Mouse (Mus musculus) limb, embryonic 13.5 days (tissue): Measurements from ENCODE around the gene Bri3bp. TPM values are rescaled to one million over a fixed set of nuclear protein-coding genes. Genes with fewer than 3 reads are reported as not detected.
A peak's percentile ranks its signal among the peaks of the same experiment; 100 is the strongest.

Experiments
- ATAC-seq: fragments of 200-750 bp; cut with Nextera tagmentation; 2 replicates; pipeline ENCODE4 v1.8.0; 2017; ENCODE audit warnings: low read depth, moderate number of reproducible peaks, moderate TSS enrichment; ENCODE audit not compliant: low FRiP score
- H3K27ac ChIP-seq: fragments of 300-500 bp; sonication (generic); 2 replicates; pipeline ENCODE4 v1.5.1; 2015; ENCODE audit warnings: inconsistent platforms, mild to moderate bottlenecking, moderate library complexity
- H3K27me3 ChIP-seq: fragments of 300-500 bp; sonication (generic); 2 replicates; pipeline ENCODE4 v1.6.1; 2015; ENCODE audit warnings: mild to moderate bottlenecking, inconsistent platforms
- H3K36me3 ChIP-seq: fragments of 300-500 bp; sonication (generic); 2 replicates; pipeline ENCODE4 v1.6.1; 2015; ENCODE audit warnings: inconsistent platforms, mild to moderate bottlenecking, moderate library complexity
- H3K4me1 ChIP-seq: fragments of 300-500 bp; sonication (generic); 2 replicates; pipeline ENCODE4 v1.6.1; 2015; ENCODE audit warnings: inconsistent platforms
- H3K4me2 ChIP-seq: fragments of 300-500 bp; sonication (generic); replicated peaks from 2 replicates; pipeline ENCODE4 v1.6.1; 2015; ENCODE audit warnings: inconsistent platforms, mild to moderate bottlenecking, moderate library complexity
- H3K4me3 ChIP-seq: fragments of 300-500 bp; sonication (generic); 2 replicates; pipeline ENCODE4 v1.5.1; 2015; ENCODE audit warnings: moderate library complexity, mild to moderate bottlenecking, inconsistent platforms
- H3K9ac ChIP-seq: fragments of 300-500 bp; sonication (generic); 2 replicates; pipeline ENCODE4 v1.6.1; 2015; ENCODE audit warnings: mild to moderate bottlenecking, inconsistent platforms
- H3K9me3 ChIP-seq: fragments of 300-500 bp; sonication (generic); 2 replicates; pipeline ENCODE4 v1.6.1; 2016; ENCODE audit warnings: inconsistent platforms
- WGBS: fragments of 180-500 bp; shearing (Covaris S2); methylation state at CpG from one replicate; pipeline ENCODE4 v1.1.7; 2015; 5-methylcytosine and 5-hydroxymethylcytosine counted together
- polyA plus RNA-seq: library from polyadenylated mRNA; unstranded; fragments of >200 nt; fragmentation: Nextera tagmentation; extraction: Ambion mirVana; gene quantifications from 2 replicates; pipeline ENCODE4 v1.2.1, GENCODE M21; 2015

The Bri3bp gene
- polyA plus RNA-seq, 1 experiment from 2014 or later = 38.1 TPM

DNA sequence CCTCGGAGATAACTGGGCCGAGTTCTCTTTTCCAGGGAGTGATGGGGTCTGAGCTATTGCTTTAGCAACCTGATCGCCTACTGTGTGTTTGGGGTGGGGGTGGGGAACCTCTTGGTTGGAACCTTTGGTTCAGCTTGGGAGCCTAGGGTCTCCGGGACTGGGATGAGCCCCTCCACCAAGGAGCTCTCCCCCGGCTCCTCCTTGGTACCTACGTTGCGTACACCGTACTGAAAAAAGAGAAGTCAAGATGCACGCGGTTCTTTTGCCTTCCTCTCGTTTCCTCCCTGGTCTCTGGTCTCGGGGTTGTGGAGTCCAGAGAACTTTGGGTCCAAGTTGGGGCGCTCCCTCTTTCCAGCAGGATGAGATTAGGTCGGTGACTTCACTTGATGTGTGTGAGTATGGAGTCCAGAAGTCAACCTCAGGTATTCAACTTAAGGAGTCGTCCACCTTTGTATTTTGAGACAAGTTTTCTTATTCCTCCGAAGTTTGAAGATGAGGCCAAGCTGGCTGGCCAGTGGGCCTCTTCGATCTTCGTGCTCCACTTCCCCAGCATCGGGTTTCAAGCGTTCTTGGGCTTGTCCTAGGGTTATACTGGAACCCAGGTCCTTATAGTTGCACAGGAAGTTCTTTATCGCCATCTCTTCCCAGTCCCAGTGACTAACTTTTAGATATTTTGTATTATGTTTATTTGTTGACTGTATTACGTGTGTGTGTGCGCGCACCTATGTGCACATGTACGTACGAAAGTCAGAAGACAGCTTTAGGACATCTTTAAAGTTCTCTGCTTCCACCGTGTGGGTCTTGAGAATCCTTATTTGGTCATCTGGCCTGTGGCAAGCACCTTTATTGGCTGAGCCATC lies 998 bp downstream of the Bri3bp start:
- WGBS = 21% methylated on average over 27 of the region's 27 CpGs
- no peaks in the 10 kb centered on the region for H3K9me3 ChIP-seq
- ATAC-seq = peak; percentile 16; the same call in 1 of the 2 replicates
- peaks cover 4% of the 10 kb centered on the region for H3K36me3 ChIP-seq
- H3K4me3 ChIP-seq = peak overlapping the region; percentile 92
- peak overlapping the region; percentile 77 for H3K27ac ChIP-seq
- H3K4me2 ChIP-seq = peak overlapping the region; percentile 86
- peak overlapping the region; percentile 86 for H3K9ac ChIP-seq
- H3K27me3 ChIP-seq = no peaks in the 10 kb centered on the region
- peaks cover 16% of the 10 kb centered on the region for H3K4me1 ChIP-seq

DNA sequence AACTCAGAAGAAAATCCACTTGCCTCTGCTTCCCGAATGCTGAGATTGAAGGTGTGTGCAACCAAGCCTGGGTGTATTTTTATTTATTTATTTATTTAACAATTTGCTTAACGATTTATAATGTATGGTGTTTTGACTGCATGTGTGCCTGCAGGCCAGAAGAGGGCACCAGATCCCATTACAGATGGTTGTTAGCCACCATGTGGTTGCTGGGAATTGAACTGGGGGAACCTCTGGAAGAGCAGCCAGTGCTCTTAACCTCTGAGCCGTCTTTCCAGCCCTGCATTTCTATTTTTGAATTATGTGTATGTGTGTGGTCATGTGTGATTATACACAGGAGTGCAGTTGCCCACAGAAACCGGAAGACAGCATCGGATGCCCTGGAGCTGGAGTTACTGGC lies 2.0 kb downstream of the Bri3bp start:
- Histone ChIP-seq H3K4me3 (no peak overlapping the region), H3K27ac (no peak overlapping the region), H3K9ac (no peak overlapping the region), H3K9me3 (no peaks in the 10 kb centered on the region), H3K27me3 (no peaks in the 10 kb centered on the region), H3K36me3 (peaks cover 4% of the 10 kb centered on the region), H3K4me1 (peaks cover 16% of the 10 kb centered on the region), H3K4me2 (no peak overlapping the region)
- no peak for ATAC-seq
- 89% methylated on average over 5 of the region's 5 CpGs for WGBS

DNA sequence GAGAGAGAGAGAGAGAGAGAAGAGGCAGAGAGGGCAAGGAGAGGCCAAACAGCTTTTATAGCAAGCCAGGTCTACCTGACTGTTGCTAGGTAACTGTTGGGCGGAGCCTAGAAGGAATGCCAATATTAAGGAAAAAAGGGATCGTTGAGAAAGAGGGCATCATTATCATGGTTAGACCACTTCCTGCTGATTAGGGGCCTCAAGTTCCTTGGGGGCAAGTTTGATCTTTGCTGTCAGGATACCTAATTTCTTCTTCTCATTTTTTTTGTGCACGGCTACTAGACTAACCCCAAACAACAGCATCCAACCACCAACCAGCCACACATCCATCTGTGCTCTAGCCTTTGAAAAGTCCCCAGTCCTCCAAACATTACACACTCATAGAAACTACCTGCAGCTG lies 2.5 kb downstream of the Bri3bp start:
- no peak overlapping the region for H3K4me2 ChIP-seq
- WGBS = 89% methylated on average over 3 of the region's 3 CpGs
- H3K9me3 ChIP-seq = no peaks in the 10 kb centered on the region
- no peak overlapping the region for H3K27ac ChIP-seq
- no peak overlapping the region for H3K4me3 ChIP-seq
- peaks cover 16% of the 10 kb centered on the region for H3K4me1 ChIP-seq
- H3K27me3 ChIP-seq = no peaks in the 10 kb centered on the region
- no peak for ATAC-seq
- H3K36me3 ChIP-seq = peaks cover 4% of the 10 kb centered on the region
- H3K9ac ChIP-seq = no peak overlapping the region

DNA sequence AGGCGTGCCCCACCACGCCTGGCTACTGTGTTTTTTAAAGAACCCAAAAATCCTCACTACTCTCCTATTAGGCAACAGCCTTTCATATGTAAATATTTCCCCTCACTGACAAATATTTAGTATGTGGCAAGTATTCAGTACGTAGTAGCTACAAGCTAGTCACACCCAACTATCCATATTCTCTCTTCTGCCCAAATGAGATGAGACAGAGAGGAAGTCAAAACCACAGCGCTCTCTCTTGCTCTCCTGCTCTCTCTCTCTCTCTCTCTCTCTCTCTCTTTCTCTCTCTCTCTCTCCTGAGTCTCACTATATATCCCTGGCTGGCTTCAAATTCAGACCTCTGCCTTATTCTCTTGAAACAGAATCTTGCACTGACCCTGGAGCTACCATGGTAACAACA lies 3.2 kb downstream of the Bri3bp start:
- Histone ChIP-seq H3K36me3 (peaks cover 4% of the 10 kb centered on the region), H3K27me3 (no peaks in the 10 kb centered on the region), H3K9me3 (no peaks in the 10 kb centered on the region), H3K4me2 (no peak overlapping the region), H3K4me3 (no peak overlapping the region), H3K4me1 (peaks cover 16% of the 10 kb centered on the region), H3K27ac (no peak overlapping the region), H3K9ac (no peak overlapping the region)
- ATAC-seq = no peak
- WGBS = 93% methylated on average over 4 of the region's 4 CpGs

DNA sequence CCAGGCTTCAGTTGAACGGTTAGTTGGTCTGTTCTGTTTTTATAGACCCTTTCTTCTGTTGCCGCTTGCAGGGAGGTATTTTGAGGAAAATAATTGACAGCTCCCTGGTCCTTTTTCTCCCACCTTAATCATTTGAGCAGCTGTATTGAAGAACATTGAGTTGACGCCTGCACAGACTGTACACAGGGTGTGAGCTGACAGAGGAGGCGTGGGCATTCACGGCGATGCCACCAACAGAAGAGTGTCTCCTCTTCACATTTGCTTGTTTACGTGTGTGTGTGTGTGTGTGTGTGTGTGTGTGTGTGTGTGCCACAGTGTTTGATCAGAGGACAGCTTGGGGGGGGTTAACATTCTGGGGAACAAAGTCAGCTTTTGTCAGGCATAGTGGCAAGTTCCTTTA lies 5.0 kb downstream of the Bri3bp start:
- H3K27me3 ChIP-seq = no peaks in the 10 kb centered on the region
- H3K27ac ChIP-seq = no peak overlapping the region
- no peak overlapping the region; the same call in 1 of the 2 replicates for H3K9ac ChIP-seq
- H3K9me3 ChIP-seq = no peaks in the 10 kb centered on the region
- H3K4me1 ChIP-seq = peaks cover 16% of the 10 kb centered on the region
- H3K4me3 ChIP-seq = no peak overlapping the region
- WGBS = 70% methylated on average over 7 of the region's 7 CpGs
- ATAC-seq = no peak
- H3K36me3 ChIP-seq = peaks cover 4% of the 10 kb centered on the region
- H3K4me2 ChIP-seq = no peak overlapping the region

DNA sequence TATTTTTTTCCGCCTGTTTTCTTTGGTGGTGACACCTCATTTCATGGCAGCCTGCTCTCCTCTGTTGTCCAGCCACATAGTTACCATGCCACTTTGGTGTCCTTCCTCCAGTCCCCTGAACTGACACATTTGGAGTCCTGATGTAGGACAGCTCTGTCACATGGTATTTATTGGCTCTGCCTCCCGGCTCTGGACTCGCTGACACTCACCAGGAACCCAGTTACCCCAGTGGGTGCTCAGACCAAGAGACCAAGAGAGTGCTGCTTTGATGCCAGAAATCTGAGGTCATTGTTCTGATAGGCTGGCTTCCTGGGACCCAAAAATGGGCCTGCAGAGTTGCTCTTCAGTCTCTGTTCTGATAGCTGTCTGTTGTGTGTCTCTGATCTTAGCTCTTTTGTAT lies 6.7 kb downstream of the Bri3bp start:
- Histone ChIP-seq H3K27ac (no peak overlapping the region), H3K4me2 (no peak overlapping the region), H3K9me3 (no peaks in the 10 kb centered on the region), H3K4me3 (no peak overlapping the region), H3K4me1 (peaks cover 7% of the 10 kb centered on the region), H3K9ac (no peak overlapping the region), H3K27me3 (no peaks in the 10 kb centered on the region), H3K36me3 (peaks cover 20% of the 10 kb centered on the region)
- 60% methylated on average over 3 of the region's 3 CpGs for WGBS
- no peak for ATAC-seq

DNA sequence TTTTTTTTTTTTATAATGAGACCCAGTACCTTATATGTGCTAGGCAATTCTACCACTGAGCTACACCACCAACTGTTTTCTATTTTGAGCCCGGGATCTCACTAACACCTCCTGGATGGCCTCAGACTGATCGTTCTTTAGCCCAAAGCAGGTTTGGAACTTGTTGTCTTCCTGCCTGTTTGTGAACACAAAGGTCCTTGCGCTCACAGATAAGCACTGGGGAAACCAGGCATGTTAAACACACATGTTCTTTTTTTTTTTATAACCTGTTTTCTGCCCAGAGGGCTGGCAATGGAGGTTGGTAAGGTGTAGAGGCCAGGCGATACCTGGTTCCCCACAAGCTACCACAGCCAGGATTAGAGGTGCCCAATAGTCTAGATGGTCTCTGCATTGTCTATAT lies 7.3 kb downstream of the Bri3bp start:
- Histone ChIP-seq H3K4me1 (0 out of 2 replicates have a peak, but pooled peaks cover 6% of the 10 kb centered on the region), H3K27me3 (no peaks in the 10 kb centered on the region), H3K4me3 (no peak overlapping the region), H3K36me3 (peaks cover 22% of the 10 kb centered on the region), H3K4me2 (no peak overlapping the region), H3K9me3 (no peaks in the 10 kb centered on the region), H3K9ac (no peak overlapping the region), H3K27ac (no peak overlapping the region)
- WGBS = 91% methylated on average over 4 of the region's 4 CpGs
- no peak for ATAC-seq

DNA sequence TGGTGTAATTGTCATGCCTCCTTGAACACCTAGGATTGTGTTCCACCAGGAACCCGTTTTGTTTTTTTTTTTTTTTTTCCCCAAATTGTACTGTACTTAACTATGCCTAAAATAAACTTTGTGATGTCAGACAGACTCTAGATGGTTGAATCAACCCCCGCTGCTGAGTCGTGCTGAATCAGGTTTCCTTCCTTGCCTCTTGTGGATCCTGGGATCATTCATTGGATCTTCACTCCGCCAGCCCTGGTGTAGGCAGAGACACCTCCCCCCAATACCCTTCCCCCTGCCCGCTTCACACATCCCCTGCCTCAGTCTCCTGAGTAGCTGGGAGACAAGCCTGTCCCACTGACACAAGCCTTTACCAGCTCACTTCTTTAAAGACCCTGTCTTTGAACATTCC lies 7.9 kb downstream of the Bri3bp start:
- 0 out of 2 replicates have a peak, but pooled peaks cover 6% of the 10 kb centered on the region for H3K4me1 ChIP-seq
- H3K9me3 ChIP-seq = no peaks in the 10 kb centered on the region
- no peak overlapping the region for H3K4me3 ChIP-seq
- WGBS = 85% methylated on average over 5 of the region's 5 CpGs
- no peaks in the 10 kb centered on the region for H3K27me3 ChIP-seq
- H3K9ac ChIP-seq = no peak overlapping the region
- H3K27ac ChIP-seq = no peak overlapping the region
- H3K36me3 ChIP-seq = peaks cover 28% of the 10 kb centered on the region
- no peak overlapping the region for H3K4me2 ChIP-seq
- ATAC-seq = no peak

DNA sequence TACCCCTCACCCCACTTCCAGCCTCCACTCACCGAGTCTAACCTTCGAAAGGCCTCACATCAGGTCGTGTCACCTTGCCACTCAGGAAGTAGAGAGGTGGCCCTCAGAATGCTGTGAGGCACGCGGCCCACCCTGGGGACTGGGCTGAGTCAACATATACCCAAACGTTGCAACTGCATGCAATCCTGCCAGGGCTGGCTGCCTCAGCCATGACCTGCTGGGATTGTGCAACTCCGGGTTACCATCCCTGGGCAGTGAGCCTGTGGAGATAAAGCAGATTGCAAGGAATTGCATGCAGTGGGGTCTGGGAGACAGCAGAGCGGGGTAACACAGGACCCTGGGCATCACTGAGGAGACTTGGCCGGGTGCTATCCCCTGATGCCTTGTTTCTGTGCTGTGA lies 11.2 kb downstream of the Bri3bp start:
- H3K36me3 ChIP-seq = peaks cover 52% of the 10 kb centered on the region
- ATAC-seq = no peak
- H3K27ac ChIP-seq = no peak overlapping the region
- H3K4me2 ChIP-seq = no peak overlapping the region
- no peaks in the 10 kb centered on the region for H3K27me3 ChIP-seq
- 90% methylated on average over 9 of the region's 9 CpGs for WGBS
- no peak overlapping the region for H3K9ac ChIP-seq
- H3K9me3 ChIP-seq = no peaks in the 10 kb centered on the region
- no peak overlapping the region for H3K4me3 ChIP-seq
- H3K4me1 ChIP-seq = no peaks in the 10 kb centered on the region

DNA sequence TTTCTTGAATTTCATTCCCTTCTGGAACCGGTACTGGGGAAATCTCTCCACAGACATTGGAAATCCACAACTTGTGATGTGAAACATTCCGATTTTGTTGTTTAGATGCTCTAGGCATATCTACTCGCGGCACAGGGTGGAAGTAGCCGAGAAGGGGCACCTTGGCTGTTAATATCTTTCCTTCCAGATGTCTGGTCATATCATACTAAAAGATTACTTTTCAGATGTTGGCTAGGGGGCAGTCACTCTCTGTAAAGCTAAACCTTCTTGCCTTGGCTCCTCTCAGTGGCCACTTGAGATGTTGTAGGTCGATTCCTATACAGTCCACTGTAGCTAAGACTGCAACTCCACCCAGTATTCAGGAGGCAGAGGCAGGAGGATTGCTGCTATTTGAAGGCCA lies 14.7 kb downstream of the Bri3bp start:
- no peaks in the 10 kb centered on the region for H3K4me1 ChIP-seq
- 93% methylated on average over 6 of the region's 6 CpGs for WGBS

DNA sequence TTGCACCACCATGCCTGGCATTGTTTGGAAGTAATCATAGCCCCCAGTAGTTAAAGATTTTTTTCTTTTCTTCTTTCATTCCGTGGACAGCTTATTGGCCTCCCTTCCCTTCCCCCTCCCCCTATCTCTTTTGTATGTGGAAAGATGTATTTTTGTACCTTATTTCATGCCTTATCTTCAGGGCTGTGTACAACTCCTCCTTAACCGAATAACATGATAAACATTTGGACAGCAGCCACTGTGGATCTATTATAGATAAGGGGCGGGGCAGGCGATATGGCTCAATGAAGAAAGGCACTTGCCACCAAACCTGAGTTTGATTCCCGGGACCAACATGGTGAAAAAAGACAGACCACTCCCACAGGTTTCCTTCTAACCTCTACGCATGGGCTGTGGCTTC lies 16.2 kb downstream of the Bri3bp start:
- H3K36me3 ChIP-seq = peaks cover 46% of the 10 kb centered on the region
- ATAC-seq = no peak
- H3K27me3 ChIP-seq = no peaks in the 10 kb centered on the region
- H3K4me2 ChIP-seq = no peak overlapping the region
- H3K27ac ChIP-seq = no peak overlapping the region
- no peaks in the 10 kb centered on the region for H3K4me1 ChIP-seq
- no peak overlapping the region for H3K9ac ChIP-seq
- 88% methylated on average over 6 of the region's 6 CpGs for WGBS
- H3K4me3 ChIP-seq = no peak overlapping the region
- no peaks in the 10 kb centered on the region for H3K9me3 ChIP-seq

More for the DNA sequence above, 14.7 kb downstream of the Bri3bp start:
- Histone ChIP-seq H3K27ac (no peak overlapping the region), H3K27me3 (no peaks in the 10 kb centered on the region), H3K9ac (no peak overlapping the region), H3K4me3 (no peak overlapping the region), H3K4me2 (no peak overlapping the region), H3K9me3 (no peaks in the 10 kb centered on the region), H3K36me3 (peaks cover 57% of the 10 kb centered on the region)
- no peak for ATAC-seq

DNA sequence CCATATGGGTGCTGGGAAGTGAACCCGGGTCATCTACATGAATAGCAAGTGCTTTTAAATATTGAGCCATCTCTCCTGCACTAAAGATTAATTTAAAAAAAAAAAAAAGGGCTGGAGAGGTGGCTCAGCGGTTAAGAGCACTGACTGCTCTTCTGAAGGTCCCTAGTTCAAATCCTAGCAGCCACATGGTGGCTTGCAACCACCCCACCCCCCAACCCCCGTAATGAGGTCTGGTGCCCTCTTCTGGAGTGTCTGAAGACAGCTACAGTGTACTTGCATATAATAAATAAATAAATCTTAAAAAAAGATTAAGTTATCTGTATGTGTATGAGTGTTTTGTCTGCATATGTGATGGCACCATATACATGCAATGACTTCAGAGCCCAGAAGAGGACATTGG lies 19.2 kb downstream of the Bri3bp start:
- H3K9me3 ChIP-seq = no peaks in the 10 kb centered on the region
- no peak overlapping the region for H3K9ac ChIP-seq
- no peak overlapping the region for H3K27ac ChIP-seq
- 83% methylated on average over 3 of the region's 3 CpGs for WGBS
- no peak overlapping the region for H3K4me2 ChIP-seq
- peaks cover 4% of the 10 kb centered on the region; the same call in 1 of the 2 replicates for H3K4me1 ChIP-seq
- H3K27me3 ChIP-seq = no peaks in the 10 kb centered on the region
- no peak overlapping the region for H3K4me3 ChIP-seq
- H3K36me3 ChIP-seq = peaks cover 17% of the 10 kb centered on the region
- ATAC-seq = no peak
